Comparison of ENCODE assay signal across 9 mouse cellular contexts in genomic region chr4:119338422-119338821, GRCm38 (mm10). TPM values are rescaled to one million over a fixed set of nuclear protein-coding genes. Genes with fewer than 3 reads are reported as not detected.
DNase-seq lines count a peak whose midpoint lies in the region; ATAC-seq lines count a peak whose summit lies in the region.
"Had no signal": no experiment of that assay in that cellular context is flagged by ENCODE, and none has a peak within 500 bp of the region (broad histone marks: within the 10 kb centered on the region; RNA-seq: fewer than 3 reads in every experiment).

No protein-coding gene starts in this region.

- H3K9ac ChIP-seq in kidney, embryonic 16.5 days (replicated peaks; ENCODE audit: low read length), result no peak overlapping the region
- H3K9ac ChIP-seq in hindbrain, embryonic 16.5 days (ENCODE audit: low read depth, low read length), result peak overlapping the region; percentile 50
- peak overlapping the region; percentile 31; the same call in 1 of the 2 replicates for H3K9ac ChIP-seq in neural tube, embryonic 15.5 days (replicated peaks)
- H3K9ac ChIP-seq: liver, embryonic 14.5 days had no signal

- no peak overlapping the region for H3K27ac ChIP-seq in kidney, embryonic 16.5 days (ENCODE audit: low read length)
- H3K27ac ChIP-seq in hindbrain, embryonic 16.5 days (ENCODE audit: low read depth, low read length), result peak overlapping the region; percentile 76
- peak overlapping the region; percentile 84 for H3K27ac ChIP-seq in neural tube, embryonic 15.5 days (replicated peaks)
- H3K27ac ChIP-seq: liver, embryonic 14.5 days had no signal

- 66% methylated on average over 4 of the region's 4 CpGs for whole genome bisulfite sequencing in kidney, embryonic 16.5 days
- WGBS in hindbrain, embryonic 16.5 days, result 29% methylated on average over 4 of the region's 4 CpGs
- WGBS in neural tube, embryonic 15.5 days, result 14% methylated on average over 4 of the region's 4 CpGs

- H3K4me1 ChIP-seq in kidney, embryonic 16.5 days (ENCODE audit: insufficient read depth, low read length), result no peaks in the 10 kb centered on the region
- peaks cover 4% of the 10 kb centered on the region for H3K4me1 ChIP-seq in hindbrain, embryonic 16.5 days (ENCODE audit: control insufficient read depth, insufficient read depth, low read depth, low read length)
- H3K4me1 ChIP-seq in neural tube, embryonic 15.5 days, result peaks cover 16% of the 10 kb centered on the region

- no peaks in the 10 kb centered on the region for H3K27me3 ChIP-seq in kidney, embryonic 16.5 days (ENCODE audit: insufficient read depth, low read length)
- H3K27me3 ChIP-seq in hindbrain, embryonic 16.5 days (replicated peaks; ENCODE audit: control insufficient read depth, insufficient read depth, low read length), result no peaks in the 10 kb centered on the region
- no peaks in the 10 kb centered on the region for H3K27me3 ChIP-seq in neural tube, embryonic 15.5 days (replicated peaks)

- ATAC-seq in kidney, embryonic 16.5 days (ENCODE audit: low FRiP score, low TSS enrichment), result 0 out of 2 replicates have a peak, but pooled peaks have one; percentile 39
- peak; percentile 92 for ATAC-seq in hindbrain, embryonic 16.5 days
- ATAC-seq in neural tube, embryonic 15.5 days (ENCODE audit: low FRiP score), result peak; percentile 91
- no peak for ATAC-seq in inflammation-experienced regulatory T-cells, adult 6 months

- no peak overlapping the region for H3K4me2 ChIP-seq in kidney, embryonic 16.5 days (replicated peaks; ENCODE audit: low read depth, low read length)
- H3K4me2 ChIP-seq in hindbrain, embryonic 16.5 days (ENCODE audit: low read length), result peak overlapping the region; percentile 49
- peak overlapping the region; percentile 47 for H3K4me2 ChIP-seq in neural tube, embryonic 15.5 days

- no peaks in the 10 kb centered on the region for H3K9me3 ChIP-seq in kidney, embryonic 16.5 days (ENCODE audit: low read length)
- no peaks in the 10 kb centered on the region for H3K9me3 ChIP-seq in hindbrain, embryonic 16.5 days (ENCODE audit: control insufficient read depth, low read length)
- no peaks in the 10 kb centered on the region for H3K9me3 ChIP-seq in neural tube, embryonic 15.5 days (replicated peaks)

- no peaks in the 10 kb centered on the region for H3K36me3 ChIP-seq in kidney, embryonic 16.5 days (ENCODE audit: insufficient read depth, low read length)
- H3K36me3 ChIP-seq in hindbrain, embryonic 16.5 days (ENCODE audit: control insufficient read depth, insufficient read depth, low read length), result no peaks in the 10 kb centered on the region
- 0 out of 2 replicates have a peak, but pooled peaks cover 4% of the 10 kb centered on the region for H3K36me3 ChIP-seq in neural tube, embryonic 15.5 days

- DNase-seq in kidney, postnatal 25 days, result no peak
- DNase-seq in right cerebral cortex, postnatal 10 days (ENCODE audit: low spot score in 2 of 2), result peak; percentile 51 to 52
- no peak for DNase-seq in right cerebral cortex, adult 18-20 months
- no peak for DNase-seq in embryo, embryonic 11 days

- no peak overlapping the region for H3K4me3 ChIP-seq in kidney, embryonic 16.5 days (ENCODE audit: low read length)
- peak overlapping the region; percentile 20 for H3K4me3 ChIP-seq in hindbrain, embryonic 16.5 days (ENCODE audit: low read length)
- peak overlapping the region; percentile 19; the same call in 1 of the 2 replicates for H3K4me3 ChIP-seq in neural tube, embryonic 15.5 days (replicated peaks)

RNA-seq across cellular contexts. Expression of gene Ppih, which starts 18.1 kb away (rescaled TPM):
- 88.6 and 93.5 TPM in 2 replicates for polyA plus RNA-seq in kidney, embryonic 16.5 days (2015; fragmentation: Nextera tagmentation; extraction: Ambion mirVana)
- 42.4 and 43.4 TPM in 2 replicates for polyA plus RNA-seq in hindbrain, embryonic 16.5 days (2015; fragmentation: Nextera tagmentation; extraction: Ambion mirVana)
- polyA plus RNA-seq in neural tube, embryonic 15.5 days (2015; fragmentation: Nextera tagmentation; extraction: Ambion mirVana), result 43.5 and 54.5 TPM in 2 replicates
- 10 to 100 TPM; 38.0 to 65.4 (median 46.1) TPM for polyA plus RNA-seq in inflammation-experienced regulatory T-cells, adult 6 months (2017; shearing (Covaris generic))

RNA-seq across cellular contexts. Expression of gene Ybx1, which starts 44.0 kb away (rescaled TPM):
- polyA plus RNA-seq in kidney, embryonic 16.5 days (2015; fragmentation: Nextera tagmentation; extraction: Ambion mirVana), result 494 and 555 TPM in 2 replicates
- polyA plus RNA-seq in hindbrain, embryonic 16.5 days (2015; fragmentation: Nextera tagmentation; extraction: Ambion mirVana), result 710 and 718 TPM in 2 replicates
- 815 and 871 TPM in 2 replicates for polyA plus RNA-seq in neural tube, embryonic 15.5 days (2015; fragmentation: Nextera tagmentation; extraction: Ambion mirVana)
- 100 to 1,000 TPM; 161 to 195 (median 174) TPM for polyA plus RNA-seq in inflammation-experienced regulatory T-cells, adult 6 months (2017; shearing (Covaris generic))

Comparison
In these comparisons a context has a peak if more than half of its experiments do, and no peak if none do; other contexts are left out.
1. DNase-seq: peak in right cerebral cortex, postnatal 10 days (2 of 2); none in kidney, postnatal 25 days (0 of 2), right cerebral cortex, adult 18-20 months (single experiment) and embryo, embryonic 11 days (single experiment).